Mouse (Mus musculus): ENCODE results near the gene Ube2o. TPM values are rescaled to one million over a fixed set of nuclear protein-coding genes. Genes with fewer than 3 reads are reported as not detected.

Gene Ube2o
- total RNA-seq (2021): 100 to 1,000 TPM in 1 of 2 experiments, 10 to 100 TPM in 1; 99.4 to 104 TPM
- long read RNA-seq, full-length matches to known transcripts: 50 of 136 reads
- long read RNA-seq, partial matches to known transcripts: 36 of 136 reads
- long read RNA-seq, other reads (novel, unspliced or antisense): 50 of 136 reads

DNA sequence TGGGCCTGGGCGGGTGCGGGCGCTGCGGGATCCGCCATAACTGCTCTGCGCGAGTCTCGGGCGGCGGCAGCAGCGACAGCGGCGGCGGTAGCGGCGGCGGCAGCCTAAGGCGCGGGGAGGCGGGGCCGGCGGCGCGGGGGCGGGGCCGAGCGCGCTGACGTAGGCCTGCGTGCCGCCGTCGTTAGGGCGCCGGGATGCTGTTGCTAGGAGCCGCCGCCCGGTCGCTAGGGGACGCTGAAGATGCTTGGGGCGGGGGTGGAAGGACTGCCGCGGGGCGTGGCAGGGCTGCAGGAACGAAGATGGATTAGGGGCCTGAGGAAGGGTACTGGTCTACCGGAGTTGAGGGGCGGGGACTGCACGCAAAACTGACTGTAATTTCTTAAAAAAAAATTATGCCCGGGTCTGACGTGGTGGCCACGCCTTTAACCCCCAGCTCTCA, at the start of gene Ube2o:
Gene Ube2o (minus strand): TSS at position 72 of the 439 bp plus-strand sequence.
- DNase-seq (ENCODE audit: low spot score in 2 of 2): peak; percentile 83 to 91

- DNase-seq (ENCODE audit: low spot score in 2 of 2): no peak
These were observed 49.1 kb upstream of the Ube2o start for GRCm38 (mm10) chr11:116630171-116630965.

DNA sequence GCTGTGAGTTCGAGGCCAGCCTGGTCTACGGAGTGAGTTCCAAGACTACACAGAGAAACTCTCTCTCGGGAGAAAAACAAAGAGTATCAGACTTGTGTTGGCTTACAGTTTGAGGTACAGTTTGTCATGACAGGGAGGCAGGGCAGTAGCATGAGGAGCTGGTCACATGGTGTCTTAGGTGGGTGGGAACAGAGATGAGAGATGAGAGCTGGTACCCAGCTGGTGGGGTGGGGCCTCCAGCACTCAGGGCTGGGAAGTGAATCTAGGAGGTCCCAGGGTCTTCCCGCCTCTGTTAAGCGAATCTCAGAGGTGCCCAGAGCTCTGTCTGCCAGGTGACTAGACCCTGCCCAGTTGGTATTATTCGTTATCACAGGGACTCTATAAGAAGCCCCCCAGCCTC, 48.2 kb upstream of the Ube2o start:
- no peak for DNase-seq (ENCODE audit: low spot score in 2 of 2)

- peak; percentile 81 to 96 for DNase-seq (ENCODE audit: low spot score in 2 of 2)
These were observed 47.5 kb upstream of the Ube2o start for GRCm38 (mm10) chr11:116628712-116629111.

DNA sequence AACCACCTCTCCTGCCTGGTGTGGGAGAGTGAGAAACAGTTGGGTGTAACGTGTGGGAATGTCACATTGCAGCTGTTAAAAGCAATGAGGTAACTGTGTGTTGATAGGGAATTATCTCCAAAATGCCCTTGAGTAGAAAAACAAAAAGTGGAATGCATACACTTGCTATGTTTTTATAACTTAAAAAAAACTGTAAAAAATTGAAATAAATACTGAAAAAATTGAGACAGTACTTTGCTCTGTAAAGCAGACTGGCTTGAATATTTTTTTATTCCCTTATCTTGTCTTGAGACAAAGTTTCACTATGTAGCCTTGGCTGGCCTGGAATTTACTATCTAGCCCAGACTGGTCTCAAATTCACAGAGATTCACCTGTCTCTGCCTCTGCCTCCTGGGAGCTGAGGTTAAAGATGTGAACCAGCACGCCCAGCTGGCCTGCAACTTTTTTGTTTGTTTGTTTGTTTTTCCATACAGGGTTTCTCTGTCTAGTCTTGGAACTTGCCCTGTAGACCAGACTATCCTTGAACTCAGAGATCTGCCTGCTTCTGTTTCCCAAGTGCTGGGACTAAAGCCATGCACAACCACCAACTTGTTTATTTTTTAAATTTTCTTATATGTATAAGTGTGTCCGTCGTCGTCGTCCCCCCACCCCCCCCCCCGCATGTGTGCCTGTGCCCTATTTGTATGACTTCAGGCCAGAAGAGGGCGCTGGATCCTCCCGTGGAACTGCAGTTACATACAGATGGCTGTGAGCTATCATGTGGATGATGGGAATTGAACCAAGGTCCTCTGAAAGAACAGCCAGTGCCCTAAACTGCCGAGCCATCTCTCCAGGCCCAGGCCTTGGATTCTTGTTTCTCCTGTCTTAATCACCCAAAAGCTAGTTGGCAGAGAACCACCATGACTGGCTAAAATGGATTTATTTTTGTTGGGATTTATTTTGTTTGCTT, 46.1 kb upstream of the Ube2o start:
- no peak for DNase-seq (ENCODE audit: low spot score in 2 of 2)

DNA sequence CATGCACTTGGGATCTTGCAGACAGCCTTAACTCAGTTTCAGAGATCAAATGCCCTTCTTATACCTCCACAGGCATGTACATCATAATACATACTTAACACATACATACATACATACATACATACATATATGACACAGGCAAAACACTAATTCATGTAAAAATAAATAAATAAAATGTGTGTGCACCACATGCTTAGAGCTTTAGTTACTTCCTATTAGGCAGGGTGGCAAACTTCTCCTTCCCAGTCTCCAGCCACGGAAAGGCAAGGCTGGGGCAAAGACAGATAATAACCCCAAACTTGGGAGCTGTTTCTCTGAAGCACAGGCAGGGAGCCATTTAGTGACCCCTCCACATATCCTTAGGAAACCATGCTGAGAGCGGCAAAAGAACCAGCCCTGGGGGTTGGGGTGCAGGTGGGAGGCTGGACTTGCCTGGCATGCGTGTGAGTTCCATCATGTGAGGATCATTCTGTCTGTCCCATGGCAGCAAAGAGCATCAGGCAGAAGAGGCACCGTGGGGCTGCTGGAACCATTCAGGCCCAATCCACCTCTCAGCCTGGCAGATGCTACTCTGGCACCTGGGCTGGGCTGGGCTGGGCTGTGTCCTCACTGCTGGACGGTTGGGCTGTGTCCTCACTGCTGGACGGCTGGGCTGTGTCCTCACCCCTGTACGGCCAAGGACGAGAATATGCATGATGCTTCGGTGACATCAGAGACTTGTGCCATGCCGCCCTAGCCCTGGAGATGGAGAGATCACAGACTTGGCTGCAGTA, 45.2 kb upstream of the Ube2o start, which contains the start of gene Rhbdf2:
Gene Rhbdf2 (minus strand): TSS at position 721 of the 773 bp plus-strand sequence.
- DNase-seq (ENCODE audit: low spot score in 2 of 2): no peak

- no peak for DNase-seq (ENCODE audit: low spot score in 2 of 2)
These were observed 44.1 kb upstream of the Ube2o start for GRCm38 (mm10) chr11:116625081-116626000.

DNA sequence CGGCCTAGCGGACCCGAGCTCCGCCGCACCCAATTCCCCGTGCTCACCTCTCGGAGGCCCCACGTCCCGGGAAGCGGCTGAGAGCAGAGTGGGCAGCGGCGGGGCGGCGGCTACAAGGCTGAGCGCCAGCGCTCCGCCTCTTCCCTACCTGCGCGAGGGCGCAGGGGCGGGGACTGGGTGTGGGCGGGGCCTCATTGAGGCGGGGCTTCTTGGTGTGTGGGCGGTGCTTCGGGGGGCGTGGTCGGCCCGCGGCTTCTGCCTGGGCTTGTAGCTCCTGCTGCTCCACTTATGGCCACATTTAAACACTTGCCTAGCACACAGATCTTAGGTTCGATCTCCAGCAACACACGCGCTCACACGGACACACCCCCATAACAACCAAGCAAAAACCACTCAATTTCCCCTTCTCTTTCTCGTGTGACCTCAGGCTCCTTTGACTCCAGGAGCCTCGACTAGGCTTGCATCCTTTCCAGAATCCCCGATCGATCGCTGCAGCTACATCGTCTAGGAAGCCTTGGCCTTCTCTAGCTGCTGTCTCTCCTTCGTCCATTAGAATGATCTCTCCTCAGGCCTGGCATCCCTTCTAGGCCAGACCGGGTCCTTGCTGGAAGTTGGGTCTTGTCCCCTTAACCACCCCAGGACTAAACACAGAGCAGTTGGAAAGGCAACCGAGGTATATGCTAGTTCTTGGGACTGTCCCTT, 43.0 kb upstream of the Ube2o start:
- no peak for DNase-seq (ENCODE audit: low spot score in 2 of 2)

GRCm38 (mm10) chr11:116623281-116624124, 42.3 kb upstream of the Ube2o start:
- DNase-seq (ENCODE audit: low spot score in 2 of 2): no peak

- peak; percentile 16 to 40 for DNase-seq (ENCODE audit: low spot score in 2 of 2)
These were observed 40.0 kb upstream of the Ube2o start for GRCm38 (mm10) chr11:116621258-116621704.

- DNase-seq (ENCODE audit: low spot score in 2 of 2): no peak
These were observed 39.5 kb upstream of the Ube2o start for GRCm38 (mm10) chr11:116620559-116621253.

GRCm38 (mm10) chr11:116620073-116620472, 38.8 kb upstream of the Ube2o start:
- no peak for DNase-seq (ENCODE audit: low spot score in 2 of 2)

GRCm38 (mm10) chr11:116619561-116619960, 38.3 kb upstream of the Ube2o start:
- no peak for DNase-seq (ENCODE audit: low spot score in 2 of 2)

GRCm38 (mm10) chr11:116619156-116619555, 37.9 kb upstream of the Ube2o start:
- no peak for DNase-seq (ENCODE audit: low spot score in 2 of 2)

- DNase-seq (ENCODE audit: low spot score in 2 of 2): no peak
These were observed 37.4 kb upstream of the Ube2o start for GRCm38 (mm10) chr11:116618666-116619065.

GRCm38 (mm10) chr11:116617641-116618040, 36.4 kb upstream of the Ube2o start:
- peak in 1 of 2 experiments; percentile 43 for DNase-seq (ENCODE audit: low spot score in 2 of 2)

- no peak for DNase-seq (ENCODE audit: low spot score in 2 of 2)
These were observed 35.3 kb upstream of the Ube2o start for GRCm38 (mm10) chr11:116616438-116617118.

Measured in layer of hippocampus, adult 18-20 months (tissue).